Mouse (Mus musculus): Measurements from ENCODE around the gene Tspan4.
"Not testable (repeated sequence)": the region's sequence is repeated elsewhere in the genome, so short reads cannot be mapped to it uniquely, and the experiment has no call there.

Gene Tspan4

GRCm38 (mm10) chr7:141439140-141439679 is 35.8 kb upstream of the Tspan4 start:
- no peak for DNase-seq (ENCODE audit: low spot score in 2 of 2)

GRCm38 (mm10) chr7:141439811-141440210 is 35.2 kb upstream of the Tspan4 start:
- DNase-seq (ENCODE audit: low spot score in 2 of 2): no peak

- peak in 1 of 2 experiments; percentile 60 for DNase-seq (ENCODE audit: low spot score in 2 of 2)
Observed at GRCm38 (mm10) chr7:141440613-141441012, 34.4 kb upstream of the Tspan4 start.

GRCm38 (mm10) chr7:141441460-141441859 is 33.6 kb upstream of the Tspan4 start:
- no peak for DNase-seq (ENCODE audit: low spot score in 2 of 2)

- no peak for DNase-seq (ENCODE audit: low spot score in 2 of 2)
Observed at GRCm38 (mm10) chr7:141442199-141442598, 32.8 kb upstream of the Tspan4 start.

- DNase-seq (ENCODE audit: low spot score in 2 of 2): no peak
Observed at GRCm38 (mm10) chr7:141443081-141443821, 31.8 kb upstream of the Tspan4 start.

- DNase-seq (ENCODE audit: low spot score in 2 of 2): no peak
Observed at GRCm38 (mm10) chr7:141443828-141444237, 31.2 kb upstream of the Tspan4 start, which contains the start of gene Pidd1. Gene Pidd1 (minus strand): TSS chr7:141444025.

GRCm38 (mm10) chr7:141446374-141446773 is 28.7 kb upstream of the Tspan4 start:
- DNase-seq (ENCODE audit: low spot score in 2 of 2): not testable (repeated sequence)

- DNase-seq (ENCODE audit: low spot score in 2 of 2): peak; percentile 96 to 98
Observed at GRCm38 (mm10) chr7:141447110-141447991, 27.7 kb upstream of the Tspan4 start, which contains the start of gene Rplp2. Gene Rplp2 (plus strand): TSS chr7:141447370.

- DNase-seq (ENCODE audit: low spot score in 2 of 2): no peak
Observed at GRCm38 (mm10) chr7:141451928-141452327, 23.1 kb upstream of the Tspan4 start.

- DNase-seq (ENCODE audit: low spot score in 2 of 2): no peak
Observed at GRCm38 (mm10) chr7:141453636-141454035, 21.4 kb upstream of the Tspan4 start.

- peak; percentile 90 to 91 for DNase-seq (ENCODE audit: low spot score in 2 of 2)
Observed at GRCm38 (mm10) chr7:141454967-141455551, 20.0 kb upstream of the Tspan4 start, which contains the start of gene Pnpla2. Gene Pnpla2 (plus strand): TSS chr7:141455198.

GRCm38 (mm10) chr7:141455610-141456314 is 19.3 kb upstream of the Tspan4 start:
- DNase-seq (ENCODE audit: low spot score in 2 of 2): peak in 1 of 2 experiments; percentile 53

- no peak for DNase-seq (ENCODE audit: low spot score in 2 of 2)
Observed at GRCm38 (mm10) chr7:141456739-141457138, 18.3 kb upstream of the Tspan4 start.

- no peak for DNase-seq (ENCODE audit: low spot score in 2 of 2)
Observed at GRCm38 (mm10) chr7:141457236-141457635, 17.8 kb upstream of the Tspan4 start.

GRCm38 (mm10) chr7:141457986-141458660 is 16.9 kb upstream of the Tspan4 start:
- no peak for DNase-seq (ENCODE audit: low spot score in 2 of 2)

GRCm38 (mm10) chr7:141458661-141459060 is 16.4 kb upstream of the Tspan4 start:
- no peak for DNase-seq (ENCODE audit: low spot score in 2 of 2)

- no peak for DNase-seq (ENCODE audit: low spot score in 2 of 2)
Observed at GRCm38 (mm10) chr7:141459301-141459711, 15.7 kb upstream of the Tspan4 start.

- no peak for DNase-seq (ENCODE audit: low spot score in 2 of 2)
Observed at GRCm38 (mm10) chr7:141460001-141460390, 15.0 kb upstream of the Tspan4 start.

GRCm38 (mm10) chr7:141460391-141461113 is 14.5 kb upstream of the Tspan4 start, which contains the start of gene Cracr2b:
Gene Cracr2b (plus strand): TSS chr7:141461094.
- no peak for DNase-seq (ENCODE audit: low spot score in 2 of 2)

Measured in right cerebral cortex, adult 2 months (tissue).